Mouse (Mus musculus): ENCODE results near the gene Gm3404.
"Not testable (repeated sequence)": the region's sequence is repeated elsewhere in the genome, so short reads cannot be mapped to it uniquely, and the experiment has no call there.

The Gm3404 gene

GRCm38 (mm10) chr5:146525501-146525900, at the start of gene Gm3404:
Gene Gm3404 (plus strand): TSS chr5:146525801.
- not testable (repeated sequence) for ATAC-seq (ENCODE audit: low TSS enrichment)

- not testable (repeated sequence) for ATAC-seq (ENCODE audit: low TSS enrichment)
These were observed 46.0 kb upstream of the Gm3404 start for GRCm38 (mm10) chr5:146479564-146479963.

GRCm38 (mm10) chr5:146481665-146482064, 43.9 kb upstream of the Gm3404 start, which contains the start of gene Gm6408:
Gene Gm6408 (plus strand): TSS chr5:146481965.
- ATAC-seq (ENCODE audit: low TSS enrichment), result not testable (repeated sequence)

- ATAC-seq (ENCODE audit: low TSS enrichment), result not testable (repeated sequence)
These were observed 36.6 kb upstream of the Gm3404 start for GRCm38 (mm10) chr5:146488959-146489358.

GRCm38 (mm10) chr5:146491063-146491462, 34.5 kb upstream of the Gm3404 start, which contains the start of gene Gm6370:
Gene Gm6370 (plus strand): TSS chr5:146491363.
- not testable (repeated sequence) for ATAC-seq (ENCODE audit: low TSS enrichment)

- not testable (repeated sequence) for ATAC-seq (ENCODE audit: low TSS enrichment)
These were observed 23.5 kb upstream of the Gm3404 start, which contains the start of gene 4930449I24Rik for GRCm38 (mm10) chr5:146502099-146502498. Gene 4930449I24Rik (plus strand): TSS chr5:146502399.

- ATAC-seq (ENCODE audit: low TSS enrichment), result not testable (repeated sequence)
These were observed 11.8 kb upstream of the Gm3404 start, which contains the start of gene Gm3402 for GRCm38 (mm10) chr5:146513823-146514222. Gene Gm3402 (plus strand): TSS chr5:146514123.

- ATAC-seq (ENCODE audit: low TSS enrichment), result not testable (repeated sequence)
These were observed 11.7 kb downstream of the Gm3404 start, which contains the start of gene Gm3409 for GRCm38 (mm10) chr5:146537347-146537746. Gene Gm3409 (plus strand): TSS chr5:146537647.

- ATAC-seq (ENCODE audit: low TSS enrichment), result not testable (repeated sequence)
These were observed 30.2 kb downstream of the Gm3404 start, which contains the start of gene Gm3415 for GRCm38 (mm10) chr5:146555836-146556235. Gene Gm3415 (plus strand): TSS chr5:146556136.

GRCm38 (mm10) chr5:146564259-146564658, 38.7 kb downstream of the Gm3404 start:
- ATAC-seq (ENCODE audit: low TSS enrichment), result no peak

GRCm38 (mm10) chr5:146567054-146567453, 41.5 kb downstream of the Gm3404 start:
- ATAC-seq (ENCODE audit: low TSS enrichment), result no peak

- ATAC-seq (ENCODE audit: low TSS enrichment), result not testable (repeated sequence)
These were observed 44.6 kb downstream of the Gm3404 start for GRCm38 (mm10) chr5:146570179-146570578.

- peak; percentile 80 for ATAC-seq (ENCODE audit: low TSS enrichment)
These were observed 46.5 kb downstream of the Gm3404 start for GRCm38 (mm10) chr5:146571830-146572734.

GRCm38 (mm10) chr5:146572735-146573042, 47.1 kb downstream of the Gm3404 start:
- ATAC-seq (ENCODE audit: low TSS enrichment), result 0 out of 2 replicates have a peak, but pooled peaks have one; percentile 21

GRCm38 (mm10) chr5:146576668-146577067, 51.1 kb downstream of the Gm3404 start:
- ATAC-seq (ENCODE audit: low TSS enrichment), result no peak

Measured in frontal cortex, adult (tissue).